ENCODE assay signal across 8 mouse cellular contexts in genomic region chr13:44501777-44502321, GRCm38 (mm10).
DNase-seq lines count a peak whose midpoint lies in the region; ATAC-seq lines count a peak whose summit lies in the region.

No protein-coding gene starts in this region.

- H3K27ac ChIP-seq in embryonic facial prominence, embryonic 13.5 days: 0 out of 2 replicates have a peak overlapping the region, but pooled peaks have one; percentile 28
- no peak overlapping the region for H3K27ac ChIP-seq in embryonic facial prominence, embryonic 10.5 days (replicated peaks)
- no peak overlapping the region for H3K27ac ChIP-seq in forebrain, embryonic 16.5 days (ENCODE audit: low read length)
- H3K27ac ChIP-seq in liver, embryonic 11.5 days (ENCODE audit: low read depth, low read length): no peak overlapping the region; the same call in 1 of the 2 replicates

- H3K36me3 ChIP-seq in embryonic facial prominence, embryonic 13.5 days: no peaks in the 10 kb centered on the region
- H3K36me3 ChIP-seq in embryonic facial prominence, embryonic 10.5 days (replicated peaks): no peaks in the 10 kb centered on the region
- no peaks in the 10 kb centered on the region for H3K36me3 ChIP-seq in forebrain, embryonic 16.5 days (ENCODE audit: control insufficient read depth, insufficient read depth)
- no peaks in the 10 kb centered on the region for H3K36me3 ChIP-seq in liver, embryonic 11.5 days (ENCODE audit: control insufficient read depth, insufficient read depth, low read length)

- H3K9ac ChIP-seq in embryonic facial prominence, embryonic 13.5 days: no peak overlapping the region
- no peak overlapping the region for H3K9ac ChIP-seq in forebrain, embryonic 16.5 days (replicated peaks; ENCODE audit: low read depth, low read length)
- no peak overlapping the region for H3K9ac ChIP-seq in liver, embryonic 11.5 days (ENCODE audit: low read depth, low read length)

- H3K4me2 ChIP-seq in embryonic facial prominence, embryonic 13.5 days: no peak overlapping the region
- H3K4me2 ChIP-seq in forebrain, embryonic 16.5 days (ENCODE audit: low read length): no peak overlapping the region
- no peak overlapping the region for H3K4me2 ChIP-seq in liver, embryonic 11.5 days

- H3K9me3 ChIP-seq in embryonic facial prominence, embryonic 13.5 days: no peaks in the 10 kb centered on the region
- no peaks in the 10 kb centered on the region for H3K9me3 ChIP-seq in embryonic facial prominence, embryonic 10.5 days
- H3K9me3 ChIP-seq in forebrain, embryonic 16.5 days (ENCODE audit: control insufficient read depth, low read length): no peaks in the 10 kb centered on the region
- no peaks in the 10 kb centered on the region for H3K9me3 ChIP-seq in liver, embryonic 11.5 days (ENCODE audit: control insufficient read depth, low read length)

- peaks cover 18% of the 10 kb centered on the region for H3K4me1 ChIP-seq in embryonic facial prominence, embryonic 13.5 days
- H3K4me1 ChIP-seq in embryonic facial prominence, embryonic 10.5 days: peaks cover 31% of the 10 kb centered on the region
- H3K4me1 ChIP-seq in forebrain, embryonic 16.5 days (replicated peaks; ENCODE audit: control insufficient read depth, insufficient read depth, low read length): no peaks in the 10 kb centered on the region; the same call in 1 of the 2 replicates
- peaks cover 17% of the 10 kb centered on the region for H3K4me1 ChIP-seq in liver, embryonic 11.5 days (replicated peaks; ENCODE audit: control insufficient read depth, insufficient read depth, low read length)

- DNase-seq in embryonic facial prominence, embryonic 10.5 days (ENCODE audit: low spot score): no peak
- peak; percentile 98 for DNase-seq in 416B (ENCODE audit: low read depth)
- peak; percentile 47 for DNase-seq in liver, embryonic 11.5 days (ENCODE audit: low spot score)
- peak; percentile 14 for DNase-seq in retina, embryonic 14.5 days (ENCODE audit: low spot score)
- DNase-seq in right cerebral cortex, postnatal 36 days (ENCODE audit: low spot score in 2 of 2): no peak

- no peak overlapping the region for H3K4me3 ChIP-seq in embryonic facial prominence, embryonic 13.5 days
- H3K4me3 ChIP-seq in embryonic facial prominence, embryonic 10.5 days: no peak overlapping the region
- H3K4me3 ChIP-seq in forebrain, embryonic 16.5 days (replicated peaks; ENCODE audit: low read length): no peak overlapping the region
- H3K4me3 ChIP-seq in liver, embryonic 11.5 days (ENCODE audit: low read depth, low read length): no peak overlapping the region

- H3K27me3 ChIP-seq in embryonic facial prominence, embryonic 13.5 days: no peaks in the 10 kb centered on the region
- H3K27me3 ChIP-seq in embryonic facial prominence, embryonic 10.5 days (replicated peaks; ENCODE audit: low read depth, poor library complexity, severe bottlenecking): peaks cover 17% of the 10 kb centered on the region
- H3K27me3 ChIP-seq in forebrain, embryonic 16.5 days (replicated peaks; ENCODE audit: control insufficient read depth, insufficient read depth, low read length): no peaks in the 10 kb centered on the region
- no peaks in the 10 kb centered on the region for H3K27me3 ChIP-seq in liver, embryonic 11.5 days (replicated peaks; ENCODE audit: control insufficient read depth, insufficient read depth, low read length)

- WGBS in embryonic facial prominence, embryonic 13.5 days: 51% methylated on average over 5 of the region's 5 CpGs
- 67% methylated on average over 5 of the region's 5 CpGs for WGBS in embryonic facial prominence, embryonic 10.5 days
- 45% methylated on average over 5 of the region's 5 CpGs for WGBS in forebrain, embryonic 16.5 days
- WGBS in liver, embryonic 11.5 days: 29% methylated on average over 5 of the region's 5 CpGs

- no peak; the same call in 1 of the 2 replicates for ATAC-seq in embryonic facial prominence, embryonic 13.5 days (ENCODE audit: insufficient number of reproducible peaks, insufficient read depth, low FRiP score, low TSS enrichment, low read depth)
- peak; percentile 50 for ATAC-seq in forebrain, embryonic 16.5 days
- ATAC-seq in liver, embryonic 11.5 days (replicated peaks; ENCODE audit: low FRiP score): peak; percentile 83
- ATAC-seq in monocyte, adult 5-6 weeks (replicated peaks; ENCODE audit: insufficient number of reproducible peaks, low FRiP score, low TSS enrichment, poor library complexity, severe bottlenecking): no peak

Comparison
In these comparisons a context has a peak if more than half of its experiments do, and no peak if none do; other contexts are left out.
1. ATAC-seq: peak in forebrain, embryonic 16.5 days (single experiment) and liver, embryonic 11.5 days (single experiment); none in embryonic facial prominence, embryonic 13.5 days (single experiment) and monocyte, adult 5-6 weeks (single experiment).
2. DNase-seq: peak in 416B (single experiment), liver, embryonic 11.5 days (single experiment) and retina, embryonic 14.5 days (single experiment); none in embryonic facial prominence, embryonic 10.5 days (single experiment) and right cerebral cortex, postnatal 36 days (0 of 2).